Mouse (Mus musculus) induced T-regulatory cell, adult 2 months (primary cell): ENCODE data around the gene Ppp1r10.
"Not testable (repeated sequence)": the region's sequence is repeated elsewhere in the genome, so short reads cannot be mapped to it uniquely, and the experiment has no call there.

ENCODE experiments used
- DNase-seq: peaks from one replicate; pipeline ENCODE4 v3.0.0-alpha.2; 2012; ENCODE audit warnings: low read depth

Gene Ppp1r10

GRCm38 (mm10) chr17:35930627-35931026 lies 14.4 kb downstream of the Ppp1r10 start:
- DNase-seq: no peak

- DNase-seq: no peak
These were observed 16.4 kb downstream of the Ppp1r10 start for GRCm38 (mm10) chr17:35932608-35933007.

- DNase-seq: not testable (repeated sequence)
These were observed 19.5 kb downstream of the Ppp1r10 start for GRCm38 (mm10) chr17:35935763-35936162.

GRCm38 (mm10) chr17:35937700-35938348 lies 21.6 kb downstream of the Ppp1r10 start:
- peak; percentile 85 for DNase-seq

GRCm38 (mm10) chr17:35939108-35939507 lies 22.9 kb downstream of the Ppp1r10 start:
- DNase-seq: no peak

- no peak for DNase-seq
These were observed 23.7 kb downstream of the Ppp1r10 start for GRCm38 (mm10) chr17:35939941-35940340.

- not testable (repeated sequence) for DNase-seq
These were observed 34.7 kb downstream of the Ppp1r10 start for GRCm38 (mm10) chr17:35950946-35951345.

- not testable (repeated sequence) for DNase-seq
These were observed 36.3 kb downstream of the Ppp1r10 start for GRCm38 (mm10) chr17:35952559-35952958.

- no peak for DNase-seq
These were observed 38.4 kb downstream of the Ppp1r10 start for GRCm38 (mm10) chr17:35954665-35955064.

- no peak for DNase-seq
These were observed 42.4 kb downstream of the Ppp1r10 start for GRCm38 (mm10) chr17:35958533-35959223.

- DNase-seq: no peak
These were observed 47.0 kb downstream of the Ppp1r10 start for GRCm38 (mm10) chr17:35963279-35963678.

GRCm38 (mm10) chr17:35967621-35968020 lies 51.4 kb downstream of the Ppp1r10 start:
- DNase-seq: no peak

- DNase-seq: peak; percentile 99
These were observed 53.5 kb downstream of the Ppp1r10 start, which contains the start of gene Abcf1 for GRCm38 (mm10) chr17:35969418-35970389. Gene Abcf1, minus strand, starts transcription at chr17:35969761.

- peak; percentile 67 for DNase-seq
These were observed 55.9 kb downstream of the Ppp1r10 start for GRCm38 (mm10) chr17:35972131-35972530.

GRCm38 (mm10) chr17:35978811-35979400 lies 62.7 kb downstream of the Ppp1r10 start:
- DNase-seq: no peak

- DNase-seq: peak; percentile 95
These were observed 63.4 kb downstream of the Ppp1r10 start, which contains the start of the genes Gnl1 and Prr3 for GRCm38 (mm10) chr17:35979401-35980362. Gene Gnl1, plus strand, starts transcription at chr17:35979851. Gene Prr3, minus strand, starts transcription at chr17:35980236.

- no peak for DNase-seq
These were observed 64.1 kb downstream of the Ppp1r10 start for GRCm38 (mm10) chr17:35980363-35980754.

- DNase-seq: no peak
These were observed 65.5 kb downstream of the Ppp1r10 start for GRCm38 (mm10) chr17:35981776-35982175.
